Mouse (Mus musculus): ENCODE results near the gene Camta1.

DNA sequence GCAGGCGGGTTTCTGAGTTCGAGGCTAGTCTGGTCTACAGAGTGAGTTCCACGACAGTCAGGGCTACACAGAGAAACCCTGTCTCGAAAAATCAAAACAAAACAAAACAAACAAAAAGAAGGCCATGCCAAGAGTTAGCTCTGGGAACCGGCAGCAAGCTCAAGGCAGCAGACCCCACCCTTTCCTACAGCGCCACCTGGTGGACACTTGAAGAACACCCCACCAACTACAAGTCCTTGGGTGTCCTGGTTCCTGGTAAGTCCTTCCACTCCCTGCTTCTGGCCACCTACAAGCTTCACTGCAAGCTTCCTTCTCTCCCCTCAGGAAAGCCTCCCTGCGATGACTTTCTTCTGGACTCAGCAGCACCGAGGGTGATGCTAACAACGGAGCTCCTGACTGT is 960.0 kb downstream of the Camta1 start:
- TF ChIP-seq CTCF (IDR thresholded peaks at IDR 0.05; ENCODE audit: low read depth) = peak; percentile 87
- no peak for TF ChIP-seq EP300 (optimal IDR thresholded peaks at IDR 0.05)

All from stomach, postnatal 0 days (tissue).